Mouse (Mus musculus) macrophage (primary cell): ENCODE data around the gene Muc13. TPM values are rescaled to one million over a fixed set of nuclear protein-coding genes. Genes with fewer than 3 reads are reported as not detected.

Source experiments
- H3K27ac ChIP-seq: fragments of 350-480 bp; formaldehyde crosslinking; 2 replicates; pipeline ENCODE4 v1.9.0; 2021
- H3K36me3 ChIP-seq: fragments of 350-480 bp; formaldehyde crosslinking; 2 replicates; pipeline ENCODE4 v1.9.0; 2021; ENCODE audit errors: inconsistent target
- H3K4me3 ChIP-seq: fragments of 350-480 bp; formaldehyde crosslinking; 2 replicates; pipeline ENCODE4 v1.9.0; 2021; ENCODE audit errors: inconsistent target
- H3K79me2 ChIP-seq: fragments of 350-480 bp; formaldehyde crosslinking; 2 replicates; pipeline ENCODE4 v1.9.0; 2021; ENCODE audit errors: inconsistent target
- WGBS: methylation state at CpG from one replicate; pipeline ENCODE4 v1.1.7; 2026; ENCODE audit warnings: inconsistent platforms; ENCODE audit not compliant: missing documents; 5-methylcytosine and 5-hydroxymethylcytosine counted together
- polyA plus RNA-seq: library from polyadenylated mRNA; stranded (reverse); fragments of 250-400 nt; gene quantifications from 3 replicates; pipeline ENCODE4 v1.2.4, GENCODE M21; 2018; ENCODE audit warnings: inconsistent platforms

The Muc13 gene
- polyA plus RNA-seq, 1 experiment from 2014 or later, result 0.04 TPM

DNA sequence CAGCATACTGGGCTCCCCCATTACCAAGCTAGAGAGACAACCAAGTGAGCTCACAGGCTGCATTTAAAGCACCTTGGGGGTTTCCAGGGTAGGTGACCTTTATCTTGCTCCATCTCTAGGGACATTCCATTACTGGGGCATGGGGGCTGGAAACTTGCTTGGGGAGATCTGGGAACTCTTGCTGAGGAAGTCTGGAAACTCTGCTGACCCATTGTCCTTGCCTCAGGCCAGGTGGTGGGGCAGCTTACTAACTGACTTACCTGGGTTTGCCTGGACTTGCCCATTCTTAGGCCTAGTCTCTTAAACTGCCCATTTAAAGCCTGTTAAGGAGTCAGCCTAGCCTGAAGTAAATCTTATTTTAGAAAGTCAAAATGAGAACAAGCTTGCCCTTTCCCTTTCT is 59.4 kb downstream of the Muc13 start:
- Histone ChIP-seq H3K4me3 (no peak overlapping the region), H3K36me3 (no peaks in the 10 kb centered on the region), H3K79me2 (peaks cover 31% of the 10 kb centered on the region; the same call in 1 of the 2 replicates)

DNA sequence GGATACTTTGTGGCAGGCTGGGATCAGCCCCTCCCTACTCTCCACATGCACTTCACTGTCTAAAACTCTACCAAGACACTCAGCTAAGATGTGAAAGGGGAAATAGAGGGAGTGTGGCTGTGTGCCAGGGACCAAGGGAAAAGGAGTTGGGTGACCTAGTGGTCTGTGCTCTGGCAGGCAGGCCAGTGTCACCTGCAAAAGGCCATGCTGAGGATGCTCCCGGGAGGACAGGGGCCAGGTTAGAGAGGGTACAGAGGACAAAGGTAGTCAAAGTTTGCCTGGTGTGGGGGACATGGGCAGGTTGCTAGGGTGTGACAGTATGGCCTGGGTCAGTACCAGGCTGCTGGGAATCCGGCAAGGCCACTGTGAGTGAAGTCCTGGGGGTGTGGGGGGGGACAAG is 64.9 kb downstream of the Muc13 start:
- 77% methylated on average over 2 of the region's 2 CpGs for WGBS
- H3K27ac ChIP-seq, result no peak overlapping the region
- H3K36me3 ChIP-seq, result no peaks in the 10 kb centered on the region
- no peak overlapping the region for H3K4me3 ChIP-seq
- H3K79me2 ChIP-seq, result peaks cover 85% of the 10 kb centered on the region; the same call in 1 of the 2 replicates

More for the DNA sequence above, 59.4 kb downstream of the Muc13 start:
- no peak overlapping the region for H3K27ac ChIP-seq

GRCm38 (mm10) chr16:33859380-33859779 is 65.5 kb downstream of the Muc13 start:
- Histone ChIP-seq H3K79me2 (peaks cover 85% of the 10 kb centered on the region; the same call in 1 of the 2 replicates), H3K4me3 (no peak overlapping the region)
- 67% methylated on average over 3 of the region's 5 CpGs for WGBS

DNA sequence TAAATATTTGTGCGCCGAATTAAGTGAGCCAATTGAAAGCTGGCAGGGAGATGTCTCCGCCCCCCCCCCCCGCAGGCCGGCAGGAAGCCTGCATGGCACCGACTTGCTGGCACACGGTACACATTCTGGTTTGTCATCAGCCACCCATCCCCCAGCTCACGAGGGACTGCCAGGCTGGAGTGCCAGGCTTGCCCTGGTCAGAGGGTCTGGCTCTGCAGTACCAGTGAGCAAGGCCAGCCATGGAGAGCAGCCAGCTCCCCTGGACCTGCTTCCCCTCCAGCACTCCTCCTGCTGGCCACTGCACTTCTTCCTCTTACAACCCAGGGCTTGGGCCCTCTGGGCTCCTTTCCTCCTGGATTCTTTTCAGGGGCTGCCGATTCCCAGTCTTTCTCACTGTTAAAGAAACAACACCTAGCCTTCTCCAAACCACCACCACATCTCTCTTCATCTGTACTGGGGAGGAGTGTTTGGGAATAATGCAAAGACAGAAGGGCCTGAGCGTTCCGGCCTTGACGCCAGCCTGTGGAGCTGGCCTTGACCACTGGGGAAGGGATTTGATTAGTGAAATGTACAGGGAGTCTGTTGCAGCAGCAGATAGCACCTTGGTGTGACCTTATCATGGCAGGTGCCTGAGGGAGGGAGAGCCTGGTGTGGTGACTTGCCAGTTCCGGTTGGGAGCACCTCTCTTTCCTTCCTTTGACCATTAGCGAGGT is 66.3 kb downstream of the Muc13 start:
- 49% methylated on average over 12 of the region's 14 CpGs for WGBS
- H3K27ac ChIP-seq, result no peak overlapping the region
- H3K79me2 ChIP-seq, result peaks cover 85% of the 10 kb centered on the region; the same call in 1 of the 2 replicates
- H3K36me3 ChIP-seq, result no peaks in the 10 kb centered on the region
- no peak overlapping the region for H3K4me3 ChIP-seq

More at GRCm38 (mm10) chr16:33859380-33859779, 65.5 kb downstream of the Muc13 start:
- H3K36me3 ChIP-seq, result no peaks in the 10 kb centered on the region
- H3K27ac ChIP-seq, result no peak overlapping the region

DNA sequence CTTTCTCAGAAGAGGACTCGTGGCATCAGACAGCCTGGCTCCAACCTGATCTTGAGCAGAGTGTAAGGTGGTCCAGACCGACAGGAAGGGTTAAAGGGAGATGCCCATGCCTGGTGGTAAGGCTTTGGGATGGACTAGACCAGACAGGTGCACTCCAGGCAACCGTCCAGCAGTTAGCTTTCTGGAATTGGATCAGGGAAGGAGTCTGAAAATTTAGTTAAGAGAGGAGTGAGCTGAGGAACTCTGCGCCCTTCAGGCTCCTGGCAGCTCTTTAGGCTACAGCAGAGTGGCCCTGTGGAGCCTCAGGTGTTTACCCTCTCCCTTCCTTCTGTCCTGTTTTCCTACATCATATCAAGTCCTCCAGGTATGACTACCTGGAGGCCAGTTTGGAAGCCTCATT is 68.6 kb downstream of the Muc13 start:
- no peak overlapping the region for H3K27ac ChIP-seq
- peaks cover 85% of the 10 kb centered on the region; the same call in 1 of the 2 replicates for H3K79me2 ChIP-seq
- H3K36me3 ChIP-seq, result no peaks in the 10 kb centered on the region; the same call in 1 of the 2 replicates
- 97% methylated on average over 4 of the region's 4 CpGs for WGBS
- H3K4me3 ChIP-seq, result no peak overlapping the region

- no peak overlapping the region for H3K4me3 ChIP-seq
- no peak overlapping the region for H3K27ac ChIP-seq
- no peaks in the 10 kb centered on the region; the same call in 1 of the 2 replicates for H3K36me3 ChIP-seq
- 95% methylated on average over 5 of the region's 5 CpGs for WGBS
- peaks cover 82% of the 10 kb centered on the region; the same call in 1 of the 2 replicates for H3K79me2 ChIP-seq
Observed at GRCm38 (mm10) chr16:33863208-33863751, 69.4 kb downstream of the Muc13 start.

Other genes starting within 250 kb of the Muc13 start
- gene Heg1, start 109.7 kb upstream of the Muc13 start, polyA plus RNA-seq, result 0.25 to 0.82 TPM (median 0.57 TPM) in 3 replicates
- gene Itgb5, start 35.6 kb downstream of the Muc13 start, polyA plus RNA-seq, result 142 to 189 TPM (median 162 TPM) in 3 replicates
- 11.6 to 23.0 TPM (median 12.1 TPM) in 3 replicates for gene Umps, start 173.0 kb downstream of the Muc13 start, polyA plus RNA-seq